Mouse (Mus musculus) lung, embryonic 14.5 days (tissue): ENCODE results near the gene Creb5. TPM values are rescaled to one million over a fixed set of nuclear protein-coding genes. Genes with fewer than 3 reads are reported as not detected.
A peak's percentile ranks its signal among the peaks of the same experiment; 100 is the strongest.

Source experiments
- ATAC-seq: fragments of 200-750 bp; cut with Nextera tagmentation; 2 replicates; pipeline ENCODE4 v1.8.0; 2017; ENCODE audit warnings: mild to moderate bottlenecking, moderate TSS enrichment, moderate library complexity; ENCODE audit not compliant: insufficient read depth
- DNase-seq: peaks from one replicate; pipeline ENCODE4 v3.0.0-alpha.2; 2015
- H3K27ac ChIP-seq: fragments of 300-500 bp; sonication (generic); 2 replicates; pipeline ENCODE4 v1.5.1; 2014; ENCODE audit warnings: low read depth, mild to moderate bottlenecking, moderate library complexity
- H3K27me3 ChIP-seq: fragments of 300-500 bp; sonication (generic); 2 replicates; pipeline ENCODE4 v1.6.1; 2014; ENCODE audit warnings: low read length, control low read depth; ENCODE audit not compliant: insufficient read depth
- H3K36me3 ChIP-seq: fragments of 300-500 bp; sonication (generic); 2 replicates; pipeline ENCODE4 v1.6.1; 2014; ENCODE audit warnings: control low read depth; ENCODE audit not compliant: insufficient read depth
- H3K4me1 ChIP-seq: fragments of 300-500 bp; sonication (generic); 2 replicates; pipeline ENCODE4 v1.6.1; 2014; ENCODE audit warnings: antibody characterized with exemption, control low read depth; ENCODE audit not compliant: insufficient read depth
- H3K4me2 ChIP-seq: fragments of 300-500 bp; sonication (generic); 2 replicates; pipeline ENCODE4 v1.6.1; 2014; ENCODE audit warnings: mild to moderate bottlenecking
- H3K4me3 ChIP-seq: fragments of 300-500 bp; sonication (generic); 2 replicates; pipeline ENCODE4 v1.5.1; 2014; ENCODE audit warnings: low read depth, low read length
- H3K9ac ChIP-seq: fragments of 300-500 bp; sonication (generic); 2 replicates; pipeline ENCODE4 v1.6.1; 2014
- H3K9me3 ChIP-seq: fragments of 300-500 bp; sonication (generic); 2 replicates; pipeline ENCODE4 v1.6.1; 2016; ENCODE audit warnings: low read depth, low read length, control low read depth
- CTCF ChIP-seq: IDR thresholded peaks from 2 replicates; pipeline ENCODE4 v1.5.1; 2016; ENCODE audit warnings: antibody characterized with exemption, low read depth
- WGBS: fragments of 180-500 bp; shearing (Covaris S2); extraction: QIAGEN DNeasy Blood & Tissue Kit; methylation state at CpG from one replicate; pipeline ENCODE4 v1.1.7; 2014; 5-methylcytosine and 5-hydroxymethylcytosine counted together
- polyA plus RNA-seq: library from polyadenylated mRNA; unstranded; fragments of >200 nt; fragmentation: Nextera tagmentation; extraction: Ambion mirVana; gene quantifications from 2 replicates; pipeline ENCODE4 v1.2.1, GENCODE M21; 2014

Gene Creb5
- polyA plus RNA-seq, 1 experiment from 2014 or later: 6.4 TPM

- Histone ChIP-seq H3K27ac (no peak overlapping the region), H3K9ac (no peak overlapping the region), H3K4me3 (no peak overlapping the region), H3K36me3 (no peaks in the 10 kb centered on the region), H3K9me3 (no peaks in the 10 kb centered on the region), H3K4me2 (no peak overlapping the region), H3K27me3 (no peaks in the 10 kb centered on the region), H3K4me1 (no peaks in the 10 kb centered on the region)
- 95% methylated on average over 6 of the region's 6 CpGs for WGBS
- ATAC-seq: no peak
- TF ChIP-seq CTCF: peak; percentile 44
- DNase-seq: no peak
Observed at GRCm38 (mm10) chr6:53490917-53491316, 203.8 kb downstream of the Creb5 start.

DNA sequence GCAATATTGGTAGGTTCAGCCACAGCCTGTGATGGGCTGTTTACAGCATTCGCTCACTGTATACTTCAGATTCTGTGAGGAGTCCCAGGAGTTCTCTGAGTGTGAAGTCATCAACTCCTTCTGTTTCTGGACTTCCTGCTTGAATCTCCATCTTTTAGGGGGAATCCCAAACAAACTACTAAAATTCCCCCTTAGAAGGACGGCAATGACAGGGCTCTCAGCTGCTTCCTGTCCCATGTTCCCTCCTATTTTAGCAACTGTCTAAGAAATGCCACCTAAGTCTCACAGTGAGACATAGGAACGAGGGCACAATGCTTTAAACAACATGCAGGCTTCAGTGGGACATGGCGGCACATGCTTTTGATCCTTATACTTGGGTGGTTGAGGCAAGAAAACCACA lies 204.3 kb downstream of the Creb5 start:
- H3K27ac ChIP-seq: no peak overlapping the region
- 83% methylated on average over 4 of the region's 4 CpGs for WGBS
- no peaks in the 10 kb centered on the region for H3K27me3 ChIP-seq
- no peak overlapping the region for H3K4me3 ChIP-seq
- TF ChIP-seq CTCF: no peak
- DNase-seq (no peak), ATAC-seq (no peak)
- no peaks in the 10 kb centered on the region for H3K36me3 ChIP-seq
- H3K9me3 ChIP-seq: no peaks in the 10 kb centered on the region
- no peaks in the 10 kb centered on the region; the same call in 1 of the 2 replicates for H3K4me1 ChIP-seq
- no peak overlapping the region for H3K4me2 ChIP-seq
- no peak overlapping the region for H3K9ac ChIP-seq

DNA sequence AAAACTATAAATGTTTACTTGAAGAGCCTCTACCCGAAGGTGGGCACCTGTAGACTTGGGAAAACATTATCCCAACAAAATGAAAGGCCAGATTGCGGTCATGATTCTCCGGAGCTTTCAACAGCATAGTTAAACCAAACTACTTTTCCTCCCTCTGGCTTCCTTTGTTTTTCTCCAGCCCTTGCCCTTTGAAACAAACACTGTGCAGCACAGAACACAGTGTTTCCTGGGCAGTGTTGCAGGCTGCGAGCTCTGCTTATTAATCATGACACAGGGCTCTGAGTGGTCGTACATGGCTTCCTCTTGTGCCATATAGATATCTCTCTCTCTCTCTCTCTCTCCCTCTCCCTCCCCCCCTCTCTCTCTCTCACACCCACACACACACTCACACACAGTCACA lies 206.8 kb downstream of the Creb5 start:
- peak; percentile 56 for DNase-seq

GRCm38 (mm10) chr6:53495667-53496066 lies 208.6 kb downstream of the Creb5 start:
- H3K9ac ChIP-seq: no peak overlapping the region
- no peaks in the 10 kb centered on the region; the same call in 1 of the 2 replicates for H3K4me1 ChIP-seq
- H3K4me2 ChIP-seq: no peak overlapping the region
- DNase-seq: no peak
- no peak for ATAC-seq
- H3K9me3 ChIP-seq: no peaks in the 10 kb centered on the region
- H3K4me3 ChIP-seq: no peak overlapping the region
- H3K27me3 ChIP-seq: no peaks in the 10 kb centered on the region
- TF ChIP-seq CTCF: no peak
- 78% methylated on average over 5 of the region's 5 CpGs for WGBS
- no peak overlapping the region for H3K27ac ChIP-seq
- no peaks in the 10 kb centered on the region for H3K36me3 ChIP-seq

More for the DNA sequence above, 206.8 kb downstream of the Creb5 start:
- Histone ChIP-seq H3K4me2 (no peak overlapping the region), H3K9me3 (no peaks in the 10 kb centered on the region), H3K9ac (no peak overlapping the region), H3K27me3 (no peaks in the 10 kb centered on the region), H3K4me1 (no peaks in the 10 kb centered on the region; the same call in 1 of the 2 replicates), H3K36me3 (no peaks in the 10 kb centered on the region), H3K27ac (no peak overlapping the region), H3K4me3 (no peak overlapping the region)
- TF ChIP-seq CTCF: no peak
- ATAC-seq: no peak
- WGBS: 38% methylated on average over 5 of the region's 5 CpGs

- H3K4me3 ChIP-seq: no peak overlapping the region
- TF ChIP-seq CTCF: no peak
- no peaks in the 10 kb centered on the region for H3K27me3 ChIP-seq
- no peak overlapping the region for H3K4me2 ChIP-seq
- no peak; the same call in 1 of the 2 replicates for ATAC-seq
- H3K36me3 ChIP-seq: no peaks in the 10 kb centered on the region
- H3K9ac ChIP-seq: no peak overlapping the region
- 53% methylated on average over 4 of the region's 4 CpGs for WGBS
- no peaks in the 10 kb centered on the region; the same call in 1 of the 2 replicates for H3K4me1 ChIP-seq
- no peaks in the 10 kb centered on the region for H3K9me3 ChIP-seq
- 0 out of 2 replicates have a peak overlapping the region, but pooled peaks have one; percentile 46 for H3K27ac ChIP-seq
- peak; percentile 63 for DNase-seq
Observed at GRCm38 (mm10) chr6:53496325-53496753, 209.3 kb downstream of the Creb5 start.

DNA sequence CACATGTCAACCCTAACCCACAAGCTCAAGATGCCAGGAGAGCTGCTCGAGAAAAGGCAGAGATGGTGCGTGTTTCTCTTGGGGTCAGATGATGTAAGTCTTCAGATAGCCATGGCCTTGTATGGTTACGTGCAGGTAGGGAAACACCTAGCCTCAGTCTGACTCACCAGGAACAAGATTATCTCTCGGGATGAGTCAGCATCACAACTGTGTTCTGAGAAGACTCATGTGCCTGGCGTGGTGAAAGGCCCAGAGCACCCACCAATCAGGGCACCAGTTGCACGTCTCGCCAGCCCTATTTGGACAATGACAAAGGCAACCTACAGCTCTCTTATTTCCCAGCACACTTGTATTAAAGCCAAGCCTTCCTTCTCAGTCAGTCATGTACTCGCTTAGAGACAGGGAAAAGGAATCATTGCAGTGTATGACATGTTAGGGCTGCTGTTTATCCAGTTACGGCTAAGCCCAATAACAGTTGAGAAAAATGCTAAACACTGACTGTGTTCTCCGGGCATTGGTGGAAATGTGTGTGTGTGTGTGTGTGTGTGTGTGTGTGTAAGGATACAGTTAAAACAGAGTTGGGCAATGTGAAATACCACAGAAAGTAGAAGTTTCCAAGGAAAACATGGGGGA lies 210.9 kb downstream of the Creb5 start:
- DNase-seq (peak; percentile 13), ATAC-seq (no peak)
- no peaks in the 10 kb centered on the region for H3K36me3 ChIP-seq
- no peaks in the 10 kb centered on the region for H3K27me3 ChIP-seq
- H3K4me2 ChIP-seq: no peak overlapping the region
- 79% methylated on average over 10 of the region's 10 CpGs for WGBS
- H3K9me3 ChIP-seq: no peaks in the 10 kb centered on the region
- H3K9ac ChIP-seq: no peak overlapping the region
- no peak for TF ChIP-seq CTCF
- no peak overlapping the region for H3K27ac ChIP-seq
- H3K4me1 ChIP-seq: no peaks in the 10 kb centered on the region; the same call in 1 of the 2 replicates
- H3K4me3 ChIP-seq: no peak overlapping the region

DNA sequence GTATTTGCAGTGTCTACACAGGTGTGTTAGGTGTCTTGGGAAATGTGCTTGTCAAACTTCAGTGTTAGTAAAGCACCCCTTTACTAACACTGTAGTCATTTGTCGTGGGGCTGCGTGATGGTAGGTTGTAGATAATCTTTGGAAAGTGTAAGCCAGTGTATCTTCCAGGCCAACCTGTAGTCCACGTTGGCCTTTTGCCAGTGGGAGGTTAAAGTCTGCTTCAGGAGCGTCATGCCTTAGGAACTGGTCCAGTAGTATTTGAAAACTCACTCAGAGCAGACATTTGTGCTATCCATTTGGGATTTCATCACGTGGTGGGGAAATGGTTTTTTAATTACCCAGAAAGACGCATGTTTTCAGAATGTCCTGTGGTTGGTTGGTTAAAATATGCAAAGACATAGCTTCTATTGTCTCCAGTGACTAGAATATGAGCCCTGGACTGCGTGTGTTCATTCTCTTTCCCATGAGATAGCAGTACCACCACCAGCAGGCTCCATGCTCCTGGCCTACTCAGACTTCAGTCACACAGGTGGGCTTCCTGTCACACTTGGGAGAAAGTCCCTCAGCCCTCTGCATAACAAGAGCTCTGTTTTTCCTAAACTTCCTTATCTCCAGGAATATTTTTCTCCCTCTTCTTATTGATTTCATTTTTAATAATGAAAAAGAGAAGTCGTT lies 212.7 kb downstream of the Creb5 start:
- no peak overlapping the region for H3K4me2 ChIP-seq
- WGBS: 74% methylated on average over 8 of the region's 8 CpGs
- no peaks in the 10 kb centered on the region; the same call in 1 of the 2 replicates for H3K9me3 ChIP-seq
- no peak for ATAC-seq
- no peaks in the 10 kb centered on the region; the same call in 1 of the 2 replicates for H3K4me1 ChIP-seq
- no peak overlapping the region for H3K9ac ChIP-seq
- no peak overlapping the region for H3K27ac ChIP-seq
- TF ChIP-seq CTCF: no peak
- no peaks in the 10 kb centered on the region for H3K27me3 ChIP-seq
- H3K36me3 ChIP-seq: no peaks in the 10 kb centered on the region
- DNase-seq: no peak
- H3K4me3 ChIP-seq: no peak overlapping the region
